Mouse (Mus musculus): ENCODE results near the gene Ttn. TPM values are rescaled to one million over a fixed set of nuclear protein-coding genes. Genes with fewer than 3 reads are reported as not detected.

Gene Ttn
- total and polyA plus RNA-seq, 3 experiments: 0.22 TPM; not detected in 2

DNA sequence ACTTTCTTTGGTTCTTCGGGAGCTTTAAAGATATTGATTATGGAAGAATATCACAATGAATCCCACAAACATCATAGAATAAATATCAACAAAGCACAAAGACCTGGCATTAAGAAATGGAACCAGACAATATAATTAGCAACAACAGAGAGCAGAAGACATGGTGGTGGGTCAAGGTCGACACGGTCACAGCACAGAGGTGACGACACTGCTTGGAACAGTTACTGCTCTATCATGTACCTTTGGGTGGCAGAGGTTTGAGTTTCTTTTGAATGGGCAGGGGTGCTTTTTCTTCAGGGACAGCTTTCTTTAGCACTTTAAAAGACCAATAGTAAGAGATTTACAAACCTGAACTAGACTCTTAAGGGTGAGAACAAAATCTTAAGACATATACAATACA, 132.3 kb downstream of the Ttn start:
- TF ChIP-seq TAL1 (conservative IDR thresholded peaks at IDR 0.05; ENCODE audit: low read depth, low read length): no peak
- TF ChIP-seq POLR2AphosphoS5 (IDR thresholded peaks at IDR 0.05; ENCODE audit: insufficient replicate concordance, low read depth, low read length): no peak
- TF ChIP-seq CTCF (IDR thresholded peaks at IDR 0.05; ENCODE audit: low read depth, low read length): no peak
- TF ChIP-seq GATA2 (IDR thresholded peaks at IDR 0.05; ENCODE audit: borderline replicate concordance, low read depth, low read length): no peak
- TF ChIP-seq GATA1 (IDR thresholded peaks at IDR 0.05; ENCODE audit: borderline replicate concordance, low read length): no peak
- H3K27me3 ChIP-seq (ENCODE audit: insufficient read depth, low read length): no peaks in the 10 kb centered on the region
- H3K4me3 ChIP-seq (ENCODE audit: low read depth, low read length): no peak overlapping the region
- no peaks in the 10 kb centered on the region for H3K9me3 ChIP-seq (replicated peaks)
- H3K4me1 ChIP-seq (ENCODE audit: insufficient read depth, low read depth, low read length): no peaks in the 10 kb centered on the region
- DNase-seq (ENCODE audit: low spot score): no peak
- ATAC-seq (ENCODE audit: extremely low read depth, insufficient number of reproducible peaks, low FRiP score, poor library complexity, severe bottlenecking): no peak
- no peaks in the 10 kb centered on the region for H3K36me3 ChIP-seq (replicated peaks)

DNA sequence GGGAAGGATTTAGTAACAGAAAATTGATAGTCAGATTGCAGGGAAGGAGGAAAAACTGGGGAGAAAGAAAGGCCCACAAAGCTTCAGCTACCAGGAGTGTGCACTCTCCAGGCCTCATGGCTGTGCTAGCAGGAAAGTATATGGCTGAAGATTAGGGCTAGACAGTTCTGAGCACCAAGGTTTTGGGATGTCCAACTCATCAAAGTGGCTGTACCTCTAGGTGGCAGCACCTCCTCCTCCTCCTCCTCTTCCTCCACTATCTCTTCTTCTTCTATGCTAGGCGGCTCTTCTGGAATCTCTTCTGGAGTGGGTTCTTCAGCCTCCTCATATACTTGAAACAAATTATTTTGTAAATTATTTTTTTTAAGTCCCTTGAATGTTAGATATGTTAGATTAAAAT, 139.2 kb downstream of the Ttn start:
- Histone ChIP-seq H3K27me3 (ENCODE audit: insufficient read depth, low read length) (no peaks in the 10 kb centered on the region), H3K4me3 (ENCODE audit: low read depth, low read length) (no peak overlapping the region), H3K9me3 (replicated peaks) (peaks cover 6% of the 10 kb centered on the region; the same call in 1 of the 2 replicates), H3K4me1 (ENCODE audit: insufficient read depth, low read depth, low read length) (no peaks in the 10 kb centered on the region), H3K36me3 (replicated peaks) (no peaks in the 10 kb centered on the region)
- no peak for TF ChIP-seq GATA1 (IDR thresholded peaks at IDR 0.05; ENCODE audit: borderline replicate concordance, low read length)
- no peak for TF ChIP-seq CTCF (IDR thresholded peaks at IDR 0.05; ENCODE audit: low read depth, low read length)
- TF ChIP-seq TAL1 (conservative IDR thresholded peaks at IDR 0.05; ENCODE audit: low read depth, low read length): no peak
- TF ChIP-seq POLR2AphosphoS5 (IDR thresholded peaks at IDR 0.05; ENCODE audit: insufficient replicate concordance, low read depth, low read length): no peak
- DNase-seq (ENCODE audit: low spot score) (no peak), ATAC-seq (ENCODE audit: extremely low read depth, insufficient number of reproducible peaks, low FRiP score, poor library complexity, severe bottlenecking) (no peak)

DNA sequence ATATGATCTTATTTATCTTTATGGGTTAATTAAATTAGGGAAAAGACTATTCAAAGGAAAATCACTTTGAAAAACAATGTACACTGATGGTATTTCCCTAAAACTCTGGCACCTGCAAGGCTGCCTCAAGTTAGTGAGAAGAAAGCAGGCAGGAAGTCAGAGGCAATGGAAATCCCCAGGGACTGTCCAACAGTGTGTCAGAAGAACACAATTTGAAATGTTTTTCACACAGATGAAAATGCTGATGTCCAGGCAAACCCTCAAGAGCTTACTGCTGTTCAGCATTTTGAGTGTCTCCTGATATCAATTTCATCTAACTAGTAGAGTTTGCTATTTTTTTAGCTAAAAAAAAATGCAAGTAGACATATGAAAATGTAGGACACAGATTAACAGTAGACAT, 161.9 kb downstream of the Ttn start:
- peaks cover 2% of the 10 kb centered on the region; the same call in 1 of the 2 replicates for H3K9me3 ChIP-seq (replicated peaks)
- DNase-seq (ENCODE audit: low spot score): no peak
- no peaks in the 10 kb centered on the region for H3K27me3 ChIP-seq (ENCODE audit: insufficient read depth, low read length)
- H3K4me3 ChIP-seq (ENCODE audit: low read depth, low read length): no peak overlapping the region
- no peaks in the 10 kb centered on the region for H3K4me1 ChIP-seq (ENCODE audit: insufficient read depth, low read depth, low read length)
- ATAC-seq (ENCODE audit: extremely low read depth, insufficient number of reproducible peaks, low FRiP score, poor library complexity, severe bottlenecking): no peak
- no peak for TF ChIP-seq TAL1 (conservative IDR thresholded peaks at IDR 0.05; ENCODE audit: low read depth, low read length)
- TF ChIP-seq CTCF (IDR thresholded peaks at IDR 0.05; ENCODE audit: low read depth, low read length): no peak
- TF ChIP-seq GATA2 (IDR thresholded peaks at IDR 0.05; ENCODE audit: borderline replicate concordance, low read depth, low read length): no peak
- TF ChIP-seq GATA1 (IDR thresholded peaks at IDR 0.05; ENCODE audit: borderline replicate concordance, low read length): no peak
- TF ChIP-seq POLR2AphosphoS5 (IDR thresholded peaks at IDR 0.05; ENCODE audit: insufficient replicate concordance, low read depth, low read length): no peak
- H3K36me3 ChIP-seq (replicated peaks): no peaks in the 10 kb centered on the region

DNA sequence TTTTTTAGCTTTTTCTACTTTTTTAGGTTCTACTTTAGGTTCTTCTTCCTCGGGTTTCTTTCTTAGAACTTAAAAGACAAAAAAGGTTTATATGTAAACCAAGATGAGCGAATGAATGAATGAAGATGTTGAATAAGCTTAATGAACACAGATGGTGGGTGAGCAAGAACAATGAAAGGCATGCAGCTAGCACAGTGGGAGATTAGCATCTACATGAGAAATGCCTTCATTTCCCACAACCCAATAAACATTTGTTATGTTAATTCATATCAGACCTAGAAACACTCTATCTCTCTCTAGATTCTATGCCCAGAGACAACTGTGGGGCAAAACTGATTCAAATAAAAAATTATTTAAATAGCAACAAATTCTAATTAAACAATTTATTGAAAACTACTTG, 164.6 kb downstream of the Ttn start:
- TF ChIP-seq TAL1 (conservative IDR thresholded peaks at IDR 0.05; ENCODE audit: low read depth, low read length) (no peak), CTCF (IDR thresholded peaks at IDR 0.05; ENCODE audit: low read depth, low read length) (no peak), GATA2 (IDR thresholded peaks at IDR 0.05; ENCODE audit: borderline replicate concordance, low read depth, low read length) (no peak)
- no peak for ATAC-seq (ENCODE audit: extremely low read depth, insufficient number of reproducible peaks, low FRiP score, poor library complexity, severe bottlenecking)
- no peak overlapping the region for H3K4me3 ChIP-seq (ENCODE audit: low read depth, low read length)
- H3K4me1 ChIP-seq (ENCODE audit: insufficient read depth, low read depth, low read length): no peaks in the 10 kb centered on the region
- DNase-seq (ENCODE audit: low spot score): no peak
- H3K27me3 ChIP-seq (ENCODE audit: insufficient read depth, low read length): no peaks in the 10 kb centered on the region
- no peaks in the 10 kb centered on the region for H3K36me3 ChIP-seq (replicated peaks)
- H3K9me3 ChIP-seq (replicated peaks): peaks cover 12% of the 10 kb centered on the region

DNA sequence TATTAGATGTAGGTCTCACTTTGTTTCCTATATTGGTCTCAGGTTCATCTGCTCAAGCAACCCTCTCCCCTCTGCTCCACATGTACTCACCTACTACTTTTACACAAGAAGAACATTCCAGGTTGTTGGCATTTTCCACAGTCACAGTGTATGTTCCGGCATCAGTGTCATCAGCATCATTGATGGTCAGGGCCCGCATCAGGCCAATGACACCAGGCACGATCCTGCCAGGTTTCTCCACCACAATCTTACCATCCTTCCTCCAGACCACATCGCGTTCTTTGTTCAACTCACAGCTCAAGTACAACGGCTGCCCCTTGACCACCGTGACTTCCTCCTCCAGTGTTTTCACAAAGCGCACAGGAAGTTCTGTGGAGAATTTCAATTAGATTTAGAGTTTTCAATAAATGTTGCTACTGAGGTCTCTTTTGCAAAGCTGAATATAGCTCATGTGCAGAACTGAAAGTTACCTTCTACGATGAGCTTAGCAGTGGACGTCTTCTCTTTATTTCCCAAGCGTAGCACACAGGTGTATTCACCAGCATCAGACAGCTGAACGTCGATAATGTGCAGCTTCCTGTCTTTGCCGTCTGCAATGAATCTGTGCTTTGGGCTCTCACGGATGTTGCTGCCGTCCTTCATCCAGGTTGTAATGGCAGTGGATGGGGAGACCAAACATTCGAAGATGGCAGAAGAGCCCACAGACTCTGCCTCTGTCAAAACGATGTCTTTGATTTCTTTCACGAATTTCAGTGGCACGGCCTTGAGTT, 168.1 kb downstream of the Ttn start:
- Histone ChIP-seq H3K4me1 (ENCODE audit: insufficient read depth, low read depth, low read length) (no peaks in the 10 kb centered on the region), H3K36me3 (replicated peaks) (no peaks in the 10 kb centered on the region), H3K9me3 (replicated peaks) (peaks cover 26% of the 10 kb centered on the region), H3K4me3 (ENCODE audit: low read depth, low read length) (no peak overlapping the region), H3K27me3 (ENCODE audit: insufficient read depth, low read length) (no peaks in the 10 kb centered on the region)
- ATAC-seq (ENCODE audit: extremely low read depth, insufficient number of reproducible peaks, low FRiP score, poor library complexity, severe bottlenecking): no peak
- no peak for TF ChIP-seq GATA2 (IDR thresholded peaks at IDR 0.05; ENCODE audit: borderline replicate concordance, low read depth, low read length)
- no peak for DNase-seq (ENCODE audit: low spot score)

DNA sequence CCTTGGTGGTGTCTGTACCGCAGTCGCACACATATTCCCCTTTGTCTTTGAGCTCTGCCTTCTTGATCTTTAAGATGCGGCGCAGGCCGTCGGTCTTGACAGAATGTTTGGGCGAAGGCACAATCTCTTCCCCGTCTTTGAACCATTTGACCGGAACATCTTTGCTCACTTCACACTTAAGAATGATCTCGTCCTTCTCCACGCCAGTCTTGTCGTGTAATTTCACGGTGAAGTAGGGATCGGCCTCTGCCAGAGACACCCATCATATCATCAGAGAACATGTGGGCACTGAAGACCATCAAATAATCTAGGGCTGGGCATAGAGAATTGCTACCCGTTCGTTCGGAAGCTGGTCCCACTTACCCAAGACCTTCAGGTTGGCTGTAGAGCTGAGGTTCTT, 171.2 kb downstream of the Ttn start:
- H3K27me3 ChIP-seq (ENCODE audit: insufficient read depth, low read length): no peaks in the 10 kb centered on the region
- ATAC-seq (ENCODE audit: extremely low read depth, insufficient number of reproducible peaks, low FRiP score, poor library complexity, severe bottlenecking) (no peak), DNase-seq (ENCODE audit: low spot score) (no peak)
- H3K36me3 ChIP-seq (replicated peaks): no peaks in the 10 kb centered on the region
- H3K4me3 ChIP-seq (ENCODE audit: low read depth, low read length): no peak overlapping the region
- H3K9me3 ChIP-seq (replicated peaks): peaks cover 37% of the 10 kb centered on the region
- no peak for TF ChIP-seq POLR2AphosphoS5 (IDR thresholded peaks at IDR 0.05; ENCODE audit: insufficient replicate concordance, low read depth, low read length)
- no peak for TF ChIP-seq CTCF (IDR thresholded peaks at IDR 0.05; ENCODE audit: low read depth, low read length)
- no peak for TF ChIP-seq GATA1 (IDR thresholded peaks at IDR 0.05; ENCODE audit: borderline replicate concordance, low read length)
- TF ChIP-seq TAL1 (conservative IDR thresholded peaks at IDR 0.05; ENCODE audit: low read depth, low read length): no peak
- no peak for TF ChIP-seq GATA2 (IDR thresholded peaks at IDR 0.05; ENCODE audit: borderline replicate concordance, low read depth, low read length)
- no peaks in the 10 kb centered on the region for H3K4me1 ChIP-seq (ENCODE audit: insufficient read depth, low read depth, low read length)
